Mouse (Mus musculus) liver, adult 2 months (tissue): ENCODE data around the gene Gdf5.

ENCODE experiments used
- CTCF ChIP-seq: fragments of 200-500 bp; IDR thresholded peaks from 2 replicates; pipeline ENCODE4 v1.5.1; 2011; ENCODE audit warnings: low read depth, low read length, control low read depth
- POLR2A ChIP-seq: fragments of 200-500 bp; IDR thresholded peaks from 2 replicates; pipeline ENCODE4 v1.6.1; 2011; ENCODE audit warnings: low read length, control low read depth; ENCODE audit not compliant: insufficient read depth; ENCODE audit errors: extremely low read depth

GRCm38 (mm10) chr2:155914684-155915083 lies 30.5 kb downstream of the Gdf5 start:
- TF ChIP-seq CTCF (no peak), POLR2A (no peak)
